Mouse (Mus musculus) embryonic facial prominence, embryonic 14.5 days (tissue): ENCODE results near the gene Ftsj3. TPM values are rescaled to one million over a fixed set of nuclear protein-coding genes. Genes with fewer than 3 reads are reported as not detected.
A peak's percentile ranks its signal among the peaks of the same experiment; 100 is the strongest.
"Not testable (repeated sequence)": the region's sequence is repeated elsewhere in the genome, so short reads cannot be mapped to it uniquely, and the experiment has no call there.

ENCODE experiments used
- ATAC-seq: fragments of 200-750 bp; cut with Nextera tagmentation; 2 replicates; pipeline ENCODE4 v1.8.0; 2017; ENCODE audit warnings: low read depth, moderate number of reproducible peaks, moderate TSS enrichment
- DNase-seq: peaks from one replicate; pipeline ENCODE4 v3.0.0-alpha.2; 2015; ENCODE audit warnings: low spot score
- H3K27ac ChIP-seq: fragments of 300-500 bp; sonication (generic); replicated peaks from 2 replicates; pipeline ENCODE4 v1.5.1; 2014; ENCODE audit warnings: low read depth, mild to moderate bottlenecking, low read length, moderate library complexity
- H3K27me3 ChIP-seq: fragments of 300-500 bp; sonication (generic); replicated peaks from 2 replicates; pipeline ENCODE4 v1.6.1; 2014; ENCODE audit warnings: low read length; ENCODE audit not compliant: control insufficient read depth, insufficient read depth
- H3K36me3 ChIP-seq: fragments of 300-500 bp; sonication (generic); 2 replicates; pipeline ENCODE4 v1.6.1; 2014; ENCODE audit warnings: low read length, mixed read lengths; ENCODE audit not compliant: control insufficient read depth, insufficient read depth
- H3K4me1 ChIP-seq: fragments of 300-500 bp; sonication (generic); 2 replicates; pipeline ENCODE4 v1.6.1; 2014; ENCODE audit warnings: antibody characterized with exemption, low read length; ENCODE audit not compliant: control insufficient read depth, insufficient read depth
- H3K4me2 ChIP-seq: fragments of 300-500 bp; sonication (generic); 2 replicates; pipeline ENCODE4 v1.6.1; 2014; ENCODE audit warnings: low read depth, mild to moderate bottlenecking, low read length, moderate library complexity, mixed read lengths
- H3K4me3 ChIP-seq: fragments of 300-500 bp; sonication (generic); 2 replicates; pipeline ENCODE4 v1.5.1; 2014; ENCODE audit warnings: low read depth, mild to moderate bottlenecking, low read length
- H3K9ac ChIP-seq: fragments of 300-500 bp; sonication (generic); 2 replicates; pipeline ENCODE4 v1.6.1; 2014; ENCODE audit warnings: low read depth, mild to moderate bottlenecking, low read length, moderate library complexity, mixed read lengths
- H3K9me3 ChIP-seq: fragments of 300-500 bp; sonication (generic); 2 replicates; pipeline ENCODE4 v1.6.1; 2016; ENCODE audit warnings: low read length; ENCODE audit not compliant: control insufficient read depth
- whole genome bisulfite sequencing: fragments of 180-500 bp; shearing (Covaris S2); extraction: QIAGEN DNeasy Blood & Tissue Kit; methylation state at CpG from one replicate; pipeline ENCODE4 v1.1.7; 2014; 5-methylcytosine and 5-hydroxymethylcytosine counted together
- polyA plus RNA-seq: library from polyadenylated mRNA; unstranded; fragments of >200 nt; fragmentation: Nextera tagmentation; extraction: Ambion mirVana; gene quantifications from 2 replicates; pipeline ENCODE4 v1.2.1, GENCODE M21; 2014

The Ftsj3 gene
- polyA plus RNA-seq, 1 experiment from 2014 or later: 47.9 TPM

DNA sequence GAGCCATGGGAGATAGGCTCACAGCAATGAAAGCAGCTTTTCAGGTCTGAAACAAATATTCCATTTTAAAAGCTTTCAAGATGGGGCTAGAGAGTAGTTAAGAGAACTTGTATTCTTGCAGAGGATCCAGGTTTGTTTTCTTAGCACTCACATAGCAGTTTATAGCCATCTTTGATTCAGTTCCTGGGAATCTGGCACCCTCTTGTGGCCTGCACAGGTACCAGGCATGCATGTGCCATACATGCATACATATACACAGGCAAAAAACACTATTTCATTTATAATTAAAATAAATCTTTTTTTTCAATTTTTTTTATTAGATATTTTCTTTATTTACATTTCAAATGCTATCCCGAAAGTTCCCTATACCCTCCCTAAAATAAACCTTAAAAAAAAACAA lies 9.0 kb downstream of the Ftsj3 start:
- Histone ChIP-seq H3K4me3 (no peak overlapping the region), H3K27me3 (no peaks in the 10 kb centered on the region), H3K27ac (no peak overlapping the region), H3K9ac (no peak overlapping the region), H3K4me1 (no peaks in the 10 kb centered on the region), H3K4me2 (no peak overlapping the region), H3K9me3 (peaks cover 5% of the 10 kb centered on the region; the same call in 1 of the 2 replicates), H3K36me3 (peaks cover 99% of the 10 kb centered on the region)
- DNase-seq (no peak), ATAC-seq (no peak)
- WGBS: 91% methylated on average over 1 of the region's 1 CpGs

DNA sequence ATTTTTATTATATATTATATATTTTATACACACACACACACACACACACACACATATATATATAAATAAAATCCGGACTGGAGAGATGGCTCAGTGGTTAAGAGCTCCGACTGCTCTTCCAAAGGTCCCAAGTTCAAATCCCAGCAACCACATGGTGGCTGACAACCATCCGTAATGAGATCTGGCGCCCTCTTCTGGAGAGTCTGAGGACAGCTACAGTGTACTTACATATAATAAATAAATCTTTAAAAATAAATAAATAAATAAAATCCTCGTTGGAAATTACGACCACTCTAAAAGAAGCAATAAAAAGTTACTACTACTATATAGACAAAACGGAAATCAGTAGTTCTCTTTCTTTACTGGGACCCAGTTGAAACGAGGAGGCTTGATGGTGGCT lies 21.9 kb downstream of the Ftsj3 start:
- not testable (repeated sequence) for H3K4me3 ChIP-seq, DNase-seq, H3K27me3 ChIP-seq, H3K9ac ChIP-seq, H3K9me3 ChIP-seq, ATAC-seq, H3K4me1 ChIP-seq, H3K27ac ChIP-seq, H3K4me2 ChIP-seq
- WGBS: 82% methylated on average over 8 of the region's 8 CpGs
- H3K36me3 ChIP-seq: peaks cover 84% of the 10 kb centered on the region

DNA sequence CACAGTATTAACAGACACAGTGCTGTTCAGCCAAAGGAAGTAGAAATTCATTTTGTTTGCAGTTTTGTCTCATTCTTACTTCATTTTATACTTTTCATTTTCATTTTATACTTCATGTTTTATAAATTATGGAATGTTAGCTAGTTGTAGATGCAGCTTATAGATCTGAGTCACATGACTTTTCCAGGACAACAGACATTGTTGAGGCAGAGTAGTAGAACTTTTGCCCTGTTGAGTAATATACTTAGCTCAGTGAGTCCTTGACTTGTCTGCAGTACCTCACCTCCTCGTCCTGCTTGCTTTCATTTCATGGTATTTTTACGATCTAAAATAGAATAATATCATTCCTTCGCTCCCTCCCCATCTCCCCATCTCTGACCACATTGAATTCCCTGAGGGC lies 35.3 kb downstream of the Ftsj3 start:
- ATAC-seq (no peak), DNase-seq (no peak)
- Histone ChIP-seq H3K27ac (no peak overlapping the region), H3K36me3 (peaks cover 18% of the 10 kb centered on the region), H3K4me2 (no peak overlapping the region), H3K9me3 (no peaks in the 10 kb centered on the region), H3K9ac (no peak overlapping the region), H3K4me1 (peaks cover 13% of the 10 kb centered on the region), H3K4me3 (no peak overlapping the region), H3K27me3 (no peaks in the 10 kb centered on the region)
- WGBS: 88% methylated on average over 3 of the region's 3 CpGs

DNA sequence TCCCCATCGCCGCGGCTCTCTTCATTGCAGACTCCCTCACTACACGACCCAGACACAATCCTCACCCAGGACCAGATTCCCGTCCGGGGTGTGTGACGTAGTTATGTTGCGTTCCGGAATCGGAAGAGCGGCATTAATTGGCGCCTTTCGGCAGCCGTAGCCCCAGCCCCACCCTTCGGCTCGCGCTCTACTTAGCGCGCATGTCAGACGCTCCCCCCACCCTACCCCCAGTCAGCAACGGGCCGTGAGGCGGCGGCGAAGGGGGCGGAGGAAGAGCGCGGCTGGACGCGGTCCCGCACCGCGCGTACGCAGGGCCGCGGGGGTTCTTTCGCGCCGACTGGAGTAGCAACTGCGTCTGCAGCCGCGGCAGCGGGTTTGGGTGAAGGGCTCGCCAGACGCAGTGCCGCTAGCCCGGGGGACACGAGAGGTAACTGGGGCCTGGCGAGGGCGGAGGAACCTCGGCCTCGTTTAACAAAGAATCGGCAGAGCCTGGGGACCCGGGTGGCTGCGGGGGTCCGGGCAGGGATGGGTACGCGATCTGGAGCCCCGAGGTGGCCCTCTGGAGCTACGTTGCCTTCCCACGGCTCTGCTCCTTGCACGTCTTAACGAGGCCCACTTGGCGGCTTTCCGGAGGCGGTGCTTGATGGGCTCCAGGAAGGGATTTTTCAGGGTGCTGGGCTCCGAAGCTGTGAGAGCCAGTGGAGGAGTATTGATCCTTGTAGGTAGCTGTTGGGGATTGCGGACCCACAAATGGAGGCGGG lies 39.0 kb downstream of the Ftsj3 start, which contains the start of gene Ddx42:
TSS of gene Ddx42 (plus strand) at position 197 of the 761 bp plus-strand sequence.
- WGBS: under 1% methylated on average over 59 of the region's 70 CpGs
- peak within 1 kb of the TSS; percentile 71 for H3K4me2 ChIP-seq
- peak; percentile 94 for ATAC-seq

DNA sequence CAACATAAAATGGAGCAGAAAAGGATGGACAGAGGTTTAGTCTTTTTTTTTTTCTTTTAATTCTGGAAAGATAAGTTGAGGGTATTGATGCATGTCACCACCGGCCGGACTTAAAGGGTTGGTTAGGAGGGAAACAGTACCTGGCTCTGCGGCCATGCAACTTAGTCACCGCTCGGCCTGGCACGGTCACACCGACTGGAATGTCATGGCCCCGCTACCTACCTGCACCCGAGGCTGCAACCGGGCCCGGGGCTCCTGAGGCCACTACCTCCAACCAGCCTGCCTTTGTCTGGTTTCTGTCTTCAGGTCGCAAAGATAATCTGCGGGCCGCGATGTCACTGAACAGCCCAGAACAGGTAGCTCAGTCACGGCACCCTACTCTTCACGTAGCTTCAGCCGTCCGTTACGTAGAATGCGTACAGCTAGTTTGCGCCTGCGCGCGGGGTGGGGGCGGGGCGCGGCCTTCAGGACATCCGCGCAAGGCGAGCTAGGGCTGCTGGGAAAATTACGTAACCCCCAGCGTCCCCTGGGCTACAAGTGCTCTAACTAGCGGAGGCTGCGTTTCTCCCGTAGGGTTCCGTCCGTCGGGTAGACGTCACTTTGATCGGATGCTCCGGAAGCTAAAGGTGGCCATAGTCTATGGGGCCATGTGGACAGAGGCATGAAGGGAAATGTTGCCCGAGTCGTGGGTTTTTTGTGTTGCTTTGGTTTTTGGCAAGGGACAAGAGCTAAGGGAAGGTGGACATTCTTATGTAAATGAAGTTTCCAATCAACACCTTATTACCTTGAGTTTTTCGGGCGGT lies 39.8 kb downstream of the Ftsj3 start, which contains the start of gene Ccdc47:
TSS of gene Ccdc47 (minus strand) at position 418 of the 803 bp plus-strand sequence.
- no peaks in the 10 kb centered on the region for H3K9me3 ChIP-seq
- under 1% methylated on average over 46 of the region's 46 CpGs for WGBS
- peak within 1 kb of the TSS; percentile 71 for H3K4me2 ChIP-seq
- H3K27ac ChIP-seq: peak within 1 kb of the TSS; percentile 97
- no peaks in the 10 kb centered on the region for H3K27me3 ChIP-seq
- DNase-seq (peak; percentile 100), ATAC-seq (peak; percentile 97)
- peak within 1 kb of the TSS; percentile 58 for H3K4me3 ChIP-seq
- peaks cover 22% of the 10 kb centered on the region for H3K4me1 ChIP-seq
- peak within 1 kb of the TSS; percentile 90 for H3K9ac ChIP-seq
- peaks cover 21% of the 10 kb centered on the region for H3K36me3 ChIP-seq

More for the DNA sequence above, 39.0 kb downstream of the Ftsj3 start, which contains the start of gene Ddx42:
- H3K27ac ChIP-seq: peak within 1 kb of the TSS; percentile 97
- H3K4me1 ChIP-seq: peaks cover 22% of the 10 kb centered on the region
- H3K9me3 ChIP-seq: no peaks in the 10 kb centered on the region
- no peaks in the 10 kb centered on the region for H3K27me3 ChIP-seq
- H3K9ac ChIP-seq: peak within 1 kb of the TSS; percentile 90
- H3K4me3 ChIP-seq: peak within 1 kb of the TSS; percentile 58
- DNase-seq: peak; percentile 99
- peaks cover 13% of the 10 kb centered on the region for H3K36me3 ChIP-seq

DNA sequence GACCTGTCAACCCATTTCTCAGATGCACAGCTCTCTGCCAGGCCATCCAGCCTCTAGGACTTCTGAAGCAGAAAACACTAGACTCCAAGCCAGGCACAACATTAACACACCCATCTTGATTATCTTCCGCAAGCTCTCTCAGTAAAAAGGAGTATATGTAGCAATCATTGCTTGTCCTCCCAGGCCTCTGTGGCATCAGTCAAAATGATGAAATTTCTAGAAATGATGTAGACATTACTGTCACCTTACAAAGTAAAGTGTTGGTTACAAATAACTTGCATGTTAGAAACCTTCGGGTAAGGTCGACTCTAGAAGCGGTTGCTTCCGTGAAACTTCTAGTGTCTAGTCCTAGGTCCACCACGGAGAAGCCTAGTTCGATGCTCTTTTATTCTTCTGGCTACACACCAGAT lies 40.4 kb downstream of the Ftsj3 start:
- 26% methylated on average over 7 of the region's 7 CpGs for WGBS

DNA sequence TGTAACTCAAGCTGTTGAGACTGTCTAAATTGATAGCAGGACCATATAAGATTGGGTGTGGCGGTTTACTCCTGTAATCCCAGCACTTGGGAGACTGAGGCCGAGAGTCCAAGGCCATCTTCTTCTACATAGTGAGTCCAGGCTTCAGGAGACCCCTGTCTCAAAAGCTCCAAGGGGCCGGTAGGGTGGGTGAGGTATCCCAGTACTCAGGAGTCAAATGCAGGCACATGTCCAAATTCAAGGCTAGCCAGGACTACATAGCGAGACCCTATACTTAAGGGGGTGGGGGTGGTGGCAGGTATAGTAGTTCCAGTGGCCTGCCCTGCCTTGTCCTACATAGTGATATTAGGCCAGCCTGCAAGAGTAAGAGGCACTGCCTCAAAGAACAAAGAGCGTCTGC lies 41.0 kb downstream of the Ftsj3 start:
- Histone ChIP-seq H3K9ac (peak overlapping the region; percentile 90), H3K4me3 (peak overlapping the region; percentile 58), H3K27ac (no peak overlapping the region), H3K9me3 (no peaks in the 10 kb centered on the region), H3K36me3 (peaks cover 33% of the 10 kb centered on the region), H3K4me1 (peaks cover 22% of the 10 kb centered on the region), H3K4me2 (peak overlapping the region; percentile 71), H3K27me3 (no peaks in the 10 kb centered on the region)
- ATAC-seq: no peak
- 88% methylated on average over 5 of the region's 5 CpGs for WGBS
- no peak for DNase-seq

More for the DNA sequence above, 40.4 kb downstream of the Ftsj3 start:
- H3K9ac ChIP-seq: peak overlapping the region; percentile 90
- peak overlapping the region; percentile 71 for H3K4me2 ChIP-seq
- peaks cover 28% of the 10 kb centered on the region for H3K36me3 ChIP-seq
- H3K4me1 ChIP-seq: peaks cover 22% of the 10 kb centered on the region
- DNase-seq: no peak
- peak overlapping the region; percentile 97; the same call in 1 of the 2 replicates for H3K27ac ChIP-seq
- H3K4me3 ChIP-seq: peak overlapping the region; percentile 58
- H3K9me3 ChIP-seq: no peaks in the 10 kb centered on the region
- no peaks in the 10 kb centered on the region for H3K27me3 ChIP-seq
- ATAC-seq: no peak

DNA sequence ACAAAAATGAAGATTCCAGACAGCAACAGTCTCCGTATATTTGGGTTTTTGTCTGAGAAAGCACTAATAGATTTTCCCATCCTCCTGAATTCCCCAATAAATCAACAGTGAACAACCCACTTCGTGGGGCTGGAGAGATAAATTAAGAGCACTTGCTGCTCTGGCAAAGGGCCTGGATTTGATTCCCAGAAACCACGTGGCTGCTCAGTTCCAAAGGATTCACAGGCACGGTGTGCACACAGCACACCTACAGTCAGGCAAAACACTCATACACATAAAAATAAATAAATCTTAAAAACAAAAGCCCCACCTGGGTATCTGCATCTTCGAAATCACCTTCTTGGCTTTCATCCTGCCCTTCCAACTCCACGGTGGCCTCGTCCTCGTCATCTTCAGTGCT lies 43.1 kb downstream of the Ftsj3 start:
- 81% methylated on average over 8 of the region's 8 CpGs for WGBS
- H3K4me2 ChIP-seq: no peak overlapping the region
- ATAC-seq: no peak
- H3K27me3 ChIP-seq: no peaks in the 10 kb centered on the region
- no peaks in the 10 kb centered on the region for H3K9me3 ChIP-seq
- DNase-seq: no peak
- peaks cover 12% of the 10 kb centered on the region for H3K4me1 ChIP-seq
- H3K36me3 ChIP-seq: peaks cover 54% of the 10 kb centered on the region
- no peak overlapping the region for H3K4me3 ChIP-seq
- no peak overlapping the region for H3K9ac ChIP-seq
- no peak overlapping the region for H3K27ac ChIP-seq
